Mouse (Mus musculus) heart, embryonic 15.5 days (tissue): Measurements from ENCODE around the gene Ppp2r3a. TPM values are rescaled to one million over a fixed set of nuclear protein-coding genes. Genes with fewer than 3 reads are reported as not detected.

Source experiments
- ATAC-seq: fragments of 200-750 bp; cut with Nextera tagmentation; replicated peaks from 2 replicates; pipeline ENCODE4 v1.8.0; 2017; ENCODE audit warnings: low read depth, moderate TSS enrichment; ENCODE audit not compliant: insufficient number of reproducible peaks, insufficient read depth, low FRiP score
- H3K27ac ChIP-seq: fragments of 300-500 bp; sonication (generic); 2 replicates; pipeline ENCODE4 v1.5.1; 2015; ENCODE audit warnings: mild to moderate bottlenecking, inconsistent platforms
- H3K27me3 ChIP-seq: fragments of 300-500 bp; sonication (generic); 2 replicates; pipeline ENCODE4 v1.6.1; 2015; ENCODE audit warnings: inconsistent platforms
- H3K36me3 ChIP-seq: fragments of 300-500 bp; sonication (generic); 2 replicates; pipeline ENCODE4 v1.6.1; 2015; ENCODE audit warnings: mild to moderate bottlenecking, inconsistent platforms
- H3K4me1 ChIP-seq: fragments of 300-500 bp; sonication (generic); replicated peaks from 2 replicates; pipeline ENCODE4 v1.6.1; 2015; ENCODE audit warnings: inconsistent platforms
- H3K4me2 ChIP-seq: fragments of 300-500 bp; sonication (generic); 2 replicates; pipeline ENCODE4 v1.6.1; 2015; ENCODE audit warnings: inconsistent platforms, mild to moderate bottlenecking, moderate library complexity
- H3K4me3 ChIP-seq: fragments of 300-500 bp; sonication (generic); 2 replicates; pipeline ENCODE4 v1.5.1; 2015; ENCODE audit warnings: mild to moderate bottlenecking, inconsistent platforms
- H3K9ac ChIP-seq: fragments of 300-500 bp; sonication (generic); 2 replicates; pipeline ENCODE4 v1.6.1; 2015; ENCODE audit warnings: mild to moderate bottlenecking, inconsistent platforms
- H3K9me3 ChIP-seq: fragments of 300-500 bp; sonication (generic); replicated peaks from 2 replicates; pipeline ENCODE4 v1.6.1; 2016; ENCODE audit warnings: inconsistent platforms
- WGBS: fragments of 180-500 bp; shearing (Covaris S2); methylation state at CpG from one replicate; pipeline ENCODE4 v1.1.7; 2015; ENCODE audit warnings: mixed read lengths; 5-methylcytosine and 5-hydroxymethylcytosine counted together
- polyA plus RNA-seq: library from polyadenylated mRNA; unstranded; fragments of >200 nt; fragmentation: Nextera tagmentation; extraction: Ambion mirVana; gene quantifications from 2 replicates; pipeline ENCODE4 v1.2.1, GENCODE M21; 2015

Ppp2r3a gene
- polyA plus RNA-seq, 1 experiment from 2014 or later, result 84.7 TPM

DNA sequence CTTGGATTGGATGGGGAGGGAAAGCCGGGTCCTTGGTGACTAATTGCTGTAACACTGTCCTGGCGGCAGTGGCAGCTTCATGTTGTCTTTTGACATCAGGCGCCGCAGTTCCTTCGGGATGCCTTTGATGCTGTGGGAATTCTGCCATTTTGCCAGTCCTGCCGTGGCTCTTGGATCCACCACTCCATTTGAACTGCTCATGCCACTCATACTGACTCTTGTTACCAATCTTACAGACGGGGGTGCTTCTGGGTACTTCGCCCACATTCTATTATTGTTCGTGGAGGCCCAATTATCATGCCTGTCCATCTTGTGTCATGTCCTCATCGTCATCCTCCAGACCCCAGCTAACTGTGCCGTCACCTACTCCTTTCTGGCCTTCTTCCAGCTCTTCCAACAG is 29.7 kb upstream of the Ppp2r3a start:
- H3K27me3 ChIP-seq, result no peaks in the 10 kb centered on the region
- H3K4me1 ChIP-seq, result 0 out of 2 replicates have a peak, but pooled peaks cover 2% of the 10 kb centered on the region
- no peak overlapping the region for H3K9ac ChIP-seq
- H3K4me2 ChIP-seq, result no peak overlapping the region
- no peak overlapping the region for H3K4me3 ChIP-seq
- H3K36me3 ChIP-seq, result no peaks in the 10 kb centered on the region
- no peak for ATAC-seq
- no peaks in the 10 kb centered on the region for H3K9me3 ChIP-seq
- H3K27ac ChIP-seq, result no peak overlapping the region
- WGBS, result 85% methylated on average over 11 of the region's 11 CpGs

GRCm38 (mm10) chr9:101280867-101281266 is 29.3 kb upstream of the Ppp2r3a start:
- no peaks in the 10 kb centered on the region for H3K27me3 ChIP-seq
- no peak overlapping the region for H3K4me2 ChIP-seq
- peak; percentile 47; the same call in 1 of the 2 replicates for ATAC-seq
- WGBS, result 70% methylated on average over 6 of the region's 6 CpGs
- H3K36me3 ChIP-seq, result no peaks in the 10 kb centered on the region
- 0 out of 2 replicates have a peak, but pooled peaks cover 2% of the 10 kb centered on the region for H3K4me1 ChIP-seq
- no peak overlapping the region for H3K9ac ChIP-seq
- H3K4me3 ChIP-seq, result no peak overlapping the region
- H3K9me3 ChIP-seq, result no peaks in the 10 kb centered on the region
- no peak overlapping the region for H3K27ac ChIP-seq

- no peak for ATAC-seq
- no peak overlapping the region for H3K9ac ChIP-seq
- H3K27ac ChIP-seq, result no peak overlapping the region
- H3K36me3 ChIP-seq, result no peaks in the 10 kb centered on the region
- H3K4me1 ChIP-seq, result 0 out of 2 replicates have a peak, but pooled peaks cover 2% of the 10 kb centered on the region
- H3K4me3 ChIP-seq, result no peak overlapping the region
- H3K9me3 ChIP-seq, result no peaks in the 10 kb centered on the region
- no peaks in the 10 kb centered on the region for H3K27me3 ChIP-seq
- H3K4me2 ChIP-seq, result no peak overlapping the region
- 67% methylated on average over 10 of the region's 10 CpGs for WGBS
These were observed 28.6 kb upstream of the Ppp2r3a start for GRCm38 (mm10) chr9:101280211-101280610.

- H3K4me3 ChIP-seq, result no peak overlapping the region
- no peak for ATAC-seq
- H3K36me3 ChIP-seq, result no peaks in the 10 kb centered on the region
- H3K9me3 ChIP-seq, result no peaks in the 10 kb centered on the region
- WGBS, result 77% methylated on average over 7 of the region's 7 CpGs
- no peak overlapping the region for H3K9ac ChIP-seq
- no peaks in the 10 kb centered on the region for H3K27me3 ChIP-seq
- H3K27ac ChIP-seq, result no peak overlapping the region
- no peak overlapping the region for H3K4me2 ChIP-seq
- H3K4me1 ChIP-seq, result no peaks in the 10 kb centered on the region
These were observed 21.1 kb upstream of the Ppp2r3a start for GRCm38 (mm10) chr9:101272715-101273114.

DNA sequence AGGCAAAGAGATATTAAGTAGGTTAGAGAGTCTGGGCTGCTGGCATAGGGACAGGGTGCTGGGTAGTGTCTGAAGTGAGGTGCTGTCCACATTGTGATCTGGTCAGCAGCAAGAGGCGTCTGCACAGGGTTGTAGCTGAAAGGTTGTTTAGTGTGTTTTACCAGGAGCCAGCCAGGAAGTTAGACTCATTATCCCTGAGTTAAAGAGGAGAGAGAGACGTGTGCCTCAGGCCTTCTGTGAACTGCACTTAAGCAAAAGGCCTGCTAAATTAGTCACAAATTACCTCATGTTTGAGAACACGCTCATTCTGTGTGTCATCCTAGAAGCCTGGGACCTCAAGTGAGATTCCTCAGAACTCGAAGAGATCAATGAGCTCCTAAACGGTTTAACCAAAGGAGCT is 18.4 kb upstream of the Ppp2r3a start:
- Histone ChIP-seq H3K27me3 (no peaks in the 10 kb centered on the region), H3K4me1 (no peaks in the 10 kb centered on the region), H3K27ac (no peak overlapping the region), H3K9me3 (no peaks in the 10 kb centered on the region), H3K9ac (no peak overlapping the region), H3K4me2 (no peak overlapping the region), H3K36me3 (no peaks in the 10 kb centered on the region), H3K4me3 (no peak overlapping the region)
- ATAC-seq, result no peak
- WGBS, result 46% methylated on average over 5 of the region's 5 CpGs

GRCm38 (mm10) chr9:101266043-101266442 is 14.4 kb upstream of the Ppp2r3a start:
- no peaks in the 10 kb centered on the region for H3K27me3 ChIP-seq
- ATAC-seq, result no peak
- no peak overlapping the region for H3K4me2 ChIP-seq
- 65% methylated on average over 8 of the region's 8 CpGs for WGBS
- H3K4me3 ChIP-seq, result no peak overlapping the region
- H3K9me3 ChIP-seq, result no peaks in the 10 kb centered on the region
- no peaks in the 10 kb centered on the region for H3K36me3 ChIP-seq
- peaks cover 13% of the 10 kb centered on the region for H3K4me1 ChIP-seq
- no peak overlapping the region for H3K9ac ChIP-seq
- no peak overlapping the region for H3K27ac ChIP-seq

DNA sequence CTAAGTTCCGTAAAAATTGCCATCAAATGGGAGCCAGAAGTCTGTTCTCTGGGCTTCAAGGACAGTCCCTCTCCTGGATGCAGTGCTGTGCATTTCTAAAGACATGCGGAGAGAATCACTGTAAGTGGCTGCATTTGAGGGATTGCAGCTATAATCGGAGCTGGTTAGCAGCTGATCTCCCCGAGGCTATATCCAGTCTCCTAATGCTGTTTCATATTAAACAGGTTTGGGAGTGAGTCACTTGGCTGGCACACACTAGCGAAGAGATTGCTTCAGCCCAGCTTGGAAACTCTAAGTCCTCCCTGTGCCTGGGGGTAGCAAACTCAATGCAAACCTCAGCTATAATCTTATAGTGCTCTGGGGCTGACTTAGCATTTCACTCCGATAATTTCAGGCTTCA is 14.0 kb upstream of the Ppp2r3a start:
- Histone ChIP-seq H3K4me2 (no peak overlapping the region), H3K9ac (no peak overlapping the region), H3K9me3 (no peaks in the 10 kb centered on the region), H3K4me3 (no peak overlapping the region), H3K27ac (no peak overlapping the region), H3K36me3 (no peaks in the 10 kb centered on the region), H3K27me3 (no peaks in the 10 kb centered on the region), H3K4me1 (peaks cover 13% of the 10 kb centered on the region)
- ATAC-seq, result no peak
- WGBS, result 61% methylated on average over 6 of the region's 6 CpGs

DNA sequence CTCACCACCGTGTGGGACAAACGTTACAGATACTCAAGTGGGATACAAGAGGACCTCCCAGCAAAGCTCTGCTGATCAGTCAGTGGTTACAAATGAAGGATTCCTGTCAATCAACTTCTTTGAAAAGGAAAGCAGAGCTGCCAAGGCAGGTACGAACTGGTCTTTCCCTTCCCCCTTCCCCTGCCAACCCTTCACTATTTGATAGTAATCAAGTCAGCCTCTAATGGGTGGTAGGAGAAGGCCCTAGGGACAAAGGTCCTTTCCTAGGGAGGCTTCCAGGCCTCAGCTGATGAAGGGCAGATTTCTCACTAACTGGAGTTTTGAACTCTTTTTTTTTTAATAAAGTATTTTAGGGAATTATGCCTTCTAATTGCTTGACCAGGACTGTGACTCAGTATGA is 11.2 kb upstream of the Ppp2r3a start:
- WGBS, result 86% methylated on average over 3 of the region's 3 CpGs

DNA sequence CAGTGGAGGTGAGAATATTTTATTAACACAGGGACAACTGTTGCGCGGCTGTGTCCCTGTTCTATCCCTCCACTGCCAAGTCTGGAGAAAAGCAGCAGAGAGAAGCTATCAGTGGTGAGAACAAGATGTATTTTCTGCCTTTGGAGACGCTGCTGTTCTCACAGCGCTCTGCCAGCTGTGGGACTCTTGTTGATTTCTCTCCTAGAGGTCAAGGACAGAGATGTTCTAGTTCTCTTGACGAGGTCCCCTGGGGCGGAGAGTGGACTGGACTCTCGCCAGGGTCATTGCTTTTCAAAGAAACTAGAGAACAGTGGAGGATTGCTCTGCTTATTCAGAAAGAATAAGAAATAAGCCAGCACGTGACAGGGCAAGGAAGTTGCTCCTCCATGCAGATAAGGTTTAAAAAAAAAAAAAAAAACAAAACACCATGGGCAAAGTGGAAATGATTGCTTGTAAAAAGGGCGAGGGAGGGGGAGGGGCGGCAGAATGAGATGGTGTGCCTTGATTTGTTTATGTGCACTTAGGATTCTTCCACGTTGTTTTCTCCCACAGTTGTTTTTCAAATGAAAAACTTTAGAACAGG is 10.5 kb upstream of the Ppp2r3a start:
- no peaks in the 10 kb centered on the region for H3K27me3 ChIP-seq
- H3K4me3 ChIP-seq, result no peak overlapping the region
- no peak overlapping the region for H3K9ac ChIP-seq
- no peak for ATAC-seq
- peak overlapping the region; percentile 61 for H3K27ac ChIP-seq
- H3K36me3 ChIP-seq, result no peaks in the 10 kb centered on the region
- WGBS, result 21% methylated on average over 11 of the region's 11 CpGs
- peak overlapping the region; percentile 53 for H3K4me2 ChIP-seq
- no peaks in the 10 kb centered on the region for H3K9me3 ChIP-seq
- H3K4me1 ChIP-seq, result peaks cover 13% of the 10 kb centered on the region

More for the DNA sequence above, 11.2 kb upstream of the Ppp2r3a start:
- no peaks in the 10 kb centered on the region for H3K36me3 ChIP-seq
- no peak overlapping the region for H3K4me3 ChIP-seq
- H3K27me3 ChIP-seq, result no peaks in the 10 kb centered on the region
- H3K9ac ChIP-seq, result no peak overlapping the region
- no peak overlapping the region for H3K4me2 ChIP-seq
- no peak for ATAC-seq
- H3K27ac ChIP-seq, result no peak overlapping the region
- peaks cover 13% of the 10 kb centered on the region for H3K4me1 ChIP-seq
- H3K9me3 ChIP-seq, result no peaks in the 10 kb centered on the region

DNA sequence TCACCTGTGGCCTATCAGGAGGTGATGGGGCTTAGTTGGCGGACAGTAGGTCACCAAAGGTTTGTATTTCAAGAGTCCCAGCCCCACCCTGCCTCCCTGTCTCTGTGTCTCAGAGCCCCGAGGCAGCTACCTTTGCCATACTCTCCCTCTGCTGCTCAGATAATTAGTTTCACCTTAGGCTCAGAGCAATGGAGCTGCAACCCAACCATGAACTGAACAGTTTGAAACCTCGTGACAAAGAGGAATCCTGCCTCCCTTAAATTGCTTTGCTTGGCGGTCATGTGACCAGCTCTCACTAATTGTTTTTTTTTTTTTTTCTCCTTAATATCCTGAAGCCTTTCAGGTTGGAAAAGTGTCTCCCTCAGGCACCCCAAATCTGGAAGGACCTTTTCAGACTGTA is 9.8 kb upstream of the Ppp2r3a start:
- no peak overlapping the region for H3K4me2 ChIP-seq
- ATAC-seq, result no peak
- no peak overlapping the region for H3K4me3 ChIP-seq

GRCm38 (mm10) chr9:101253136-101253535 is 1.5 kb upstream of the Ppp2r3a start:
- no peak overlapping the region for H3K4me2 ChIP-seq
- no peaks in the 10 kb centered on the region for H3K27me3 ChIP-seq
- no peak overlapping the region for H3K4me3 ChIP-seq
- no peaks in the 10 kb centered on the region for H3K9me3 ChIP-seq
- H3K4me1 ChIP-seq, result peaks cover 21% of the 10 kb centered on the region
- no peak overlapping the region for H3K9ac ChIP-seq
- 63% methylated on average over 3 of the region's 3 CpGs for WGBS
- H3K36me3 ChIP-seq, result no peaks in the 10 kb centered on the region
- no peak for ATAC-seq
- no peak overlapping the region for H3K27ac ChIP-seq

More for the DNA sequence above, 9.8 kb upstream of the Ppp2r3a start:
- H3K9me3 ChIP-seq, result no peaks in the 10 kb centered on the region
- no peaks in the 10 kb centered on the region for H3K36me3 ChIP-seq
- H3K4me1 ChIP-seq, result peaks cover 13% of the 10 kb centered on the region
- peak overlapping the region; percentile 61; the same call in 1 of the 2 replicates for H3K27ac ChIP-seq
- 66% methylated on average over 4 of the region's 4 CpGs for WGBS
- H3K9ac ChIP-seq, result no peak overlapping the region
- H3K27me3 ChIP-seq, result no peaks in the 10 kb centered on the region

DNA sequence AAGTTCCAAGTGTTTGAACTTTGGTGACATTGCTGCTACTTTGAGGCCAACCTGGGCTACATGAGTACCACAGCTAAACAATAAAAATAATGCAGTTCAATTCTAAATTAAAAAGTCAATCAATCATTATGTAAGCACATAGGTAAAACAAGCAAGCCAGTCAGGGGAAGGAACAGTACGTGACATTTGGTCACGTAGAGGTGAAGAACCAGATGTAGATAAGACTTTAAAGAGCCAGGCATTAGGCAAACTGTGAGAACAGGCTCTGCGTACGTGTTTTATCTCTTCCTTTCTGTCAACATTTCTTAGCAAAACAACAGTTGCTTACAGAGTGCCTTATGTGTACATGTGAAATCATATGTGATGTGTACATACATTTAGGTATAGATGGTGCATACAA is 946 bp upstream of the Ppp2r3a start:
- no peak overlapping the region for H3K4me2 ChIP-seq

More for the DNA sequence above, 946 bp upstream of the Ppp2r3a start:
- ATAC-seq, result no peak
- no peak overlapping the region for H3K4me3 ChIP-seq
- WGBS, result 39% methylated on average over 4 of the region's 4 CpGs
- no peak overlapping the region for H3K9ac ChIP-seq
- no peaks in the 10 kb centered on the region for H3K27me3 ChIP-seq
- H3K27ac ChIP-seq, result no peak overlapping the region
- peaks cover 22% of the 10 kb centered on the region for H3K4me1 ChIP-seq
- no peaks in the 10 kb centered on the region for H3K9me3 ChIP-seq
- no peaks in the 10 kb centered on the region for H3K36me3 ChIP-seq
